Mouse (Mus musculus) right cerebral cortex, adult 18-20 months (tissue): ENCODE measurements at regions not wholly inside any gene's neighbourhood (a gene's known extent, or its start where the extent isn't known, plus 50 kb on each side); places are given as distances from the start of the nearest gene placed in this dataset.

ENCODE experiments used
- DNase-seq: peaks from one replicate; pipeline ENCODE4 v3.0.0; 2022; ENCODE audit warnings: mixed read lengths

DNA sequence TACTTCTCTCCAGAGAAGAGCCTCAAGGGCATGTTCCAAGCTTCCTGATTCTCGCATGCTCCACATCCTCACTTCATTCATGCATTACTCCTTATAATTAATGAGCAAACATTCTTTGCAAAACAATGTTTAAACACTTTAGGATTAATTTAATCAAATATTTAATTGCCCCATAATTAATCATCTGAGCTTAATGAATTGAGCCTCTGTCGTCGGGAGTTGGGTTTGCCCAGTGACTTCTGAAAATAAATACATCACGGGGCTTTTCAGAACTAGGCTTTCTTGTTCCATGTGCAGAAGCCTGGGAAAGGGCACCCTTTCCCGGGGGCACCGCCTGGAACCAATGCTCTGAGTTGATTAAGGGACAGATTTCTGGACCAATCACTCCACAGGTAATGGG is 135.1 kb downstream of the Wscd1 start:
- DNase-seq: no peak

DNA sequence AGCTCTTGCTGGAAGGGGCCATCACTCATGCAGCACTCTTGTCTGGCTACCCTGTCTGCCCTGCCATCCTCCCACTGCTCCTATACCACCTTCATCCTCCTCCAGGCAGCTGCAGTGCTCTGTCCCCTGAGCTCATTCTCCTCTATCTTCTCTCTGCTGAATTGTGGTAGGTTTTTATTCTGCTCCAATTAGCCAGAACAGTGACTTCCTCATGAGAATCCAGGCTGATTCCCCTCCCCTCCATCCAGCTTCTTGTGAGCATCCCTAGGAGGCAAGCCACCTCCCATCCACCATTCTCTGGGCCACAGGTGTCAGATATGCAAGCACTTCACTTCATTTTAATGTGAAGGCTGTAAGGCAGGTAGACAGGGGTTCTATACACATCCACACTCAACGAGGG is 132.1 kb downstream of the Wscd1 start:
- DNase-seq: no peak

DNA sequence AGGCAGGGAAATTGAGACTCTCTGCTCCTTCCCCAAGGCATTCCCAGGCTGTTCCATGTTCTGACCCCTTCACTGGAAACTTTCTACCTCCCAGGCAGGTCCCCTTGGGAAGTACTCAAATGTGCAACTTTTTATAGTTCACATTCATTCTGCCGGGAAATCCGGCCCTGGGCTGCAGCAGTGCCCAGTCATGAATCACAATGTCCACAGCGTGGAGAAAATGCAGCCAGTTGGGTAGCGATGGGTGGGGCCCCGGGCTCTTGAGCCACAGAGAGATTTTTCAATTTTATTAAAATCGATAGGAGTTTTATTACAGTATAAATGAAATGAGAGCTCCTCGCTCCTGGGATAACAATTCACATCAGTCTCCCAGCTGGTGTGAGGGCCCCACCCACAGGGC is 121.6 kb downstream of the Wscd1 start:
- DNase-seq: no peak

DNA sequence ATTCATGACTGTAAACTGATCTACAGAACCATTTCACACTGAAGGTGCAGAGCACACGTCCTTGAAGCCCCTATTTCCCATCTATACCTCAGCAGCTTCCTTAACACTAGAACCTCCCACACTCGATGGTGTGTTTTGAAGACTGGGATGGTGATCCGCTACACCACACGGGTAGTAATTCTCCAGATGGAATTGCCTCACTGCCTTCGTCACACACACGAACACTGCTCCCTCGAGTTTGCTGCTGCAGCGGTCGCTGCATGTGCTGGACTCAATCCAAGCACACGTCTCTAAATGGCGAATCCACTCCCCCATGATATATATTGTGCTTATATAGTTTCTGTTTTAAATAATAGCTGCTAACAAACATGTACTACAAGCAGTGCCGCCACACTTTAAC is 117.0 kb downstream of the Wscd1 start:
- no peak for DNase-seq

DNA sequence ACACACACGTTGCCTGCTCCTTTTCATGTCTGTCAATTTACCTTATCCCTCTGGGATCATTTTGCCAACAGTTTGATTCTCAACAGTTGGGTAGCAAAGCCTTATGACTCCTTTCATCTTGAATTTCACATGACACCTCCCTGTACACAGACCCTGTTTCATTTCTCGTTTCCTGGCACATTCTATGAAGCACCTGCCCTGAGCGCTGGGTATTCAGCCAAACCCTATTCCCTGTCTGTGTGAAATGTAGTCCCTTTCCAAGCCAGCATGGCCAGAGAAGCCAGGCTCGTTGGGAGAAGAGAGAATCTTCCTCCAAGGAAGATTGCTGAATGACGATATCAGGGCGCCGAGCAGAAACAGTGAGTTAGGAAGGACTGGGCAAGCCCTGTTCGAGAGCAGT is 108.2 kb downstream of the Wscd1 start:
- no peak for DNase-seq

DNA sequence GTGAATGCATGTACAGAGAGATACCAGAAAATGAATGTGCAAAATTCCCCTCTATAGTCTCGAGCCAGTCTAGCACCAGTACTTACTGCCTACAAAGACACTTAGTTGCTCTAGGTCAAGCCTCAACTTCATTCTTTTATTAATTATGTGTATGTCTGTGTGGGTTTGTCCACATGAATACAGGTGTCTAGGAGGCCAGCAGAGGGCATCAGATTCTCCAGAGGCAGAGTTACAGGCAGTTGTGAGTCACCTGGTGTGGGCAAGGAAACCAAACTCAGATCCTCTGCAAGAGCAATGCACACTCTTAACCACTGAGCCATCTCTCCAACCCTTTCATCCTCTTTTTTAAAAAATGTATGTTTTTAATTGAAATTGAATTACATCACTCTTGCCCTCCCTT is 105.8 kb downstream of the Wscd1 start:
- no peak for DNase-seq

DNA sequence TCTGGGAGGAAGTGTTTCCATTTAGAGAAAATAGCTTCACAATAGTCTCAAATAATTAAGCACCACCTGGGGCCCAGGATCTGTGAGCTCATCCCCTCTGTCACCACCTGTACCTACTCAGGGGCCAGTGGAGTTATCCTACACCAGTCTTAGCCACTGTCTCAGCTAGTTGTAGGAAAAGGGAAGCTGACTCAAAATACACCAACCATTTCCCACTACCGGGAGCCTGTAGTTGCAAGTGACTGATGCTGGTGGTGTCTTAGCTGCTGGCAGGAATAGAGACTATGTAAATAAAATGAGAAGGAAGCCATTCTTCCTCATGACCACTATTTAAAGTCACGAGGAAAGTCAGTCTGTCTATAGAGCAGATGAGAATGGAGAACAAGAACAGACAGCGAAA is 105.3 kb downstream of the Wscd1 start:
- no peak for DNase-seq

DNA sequence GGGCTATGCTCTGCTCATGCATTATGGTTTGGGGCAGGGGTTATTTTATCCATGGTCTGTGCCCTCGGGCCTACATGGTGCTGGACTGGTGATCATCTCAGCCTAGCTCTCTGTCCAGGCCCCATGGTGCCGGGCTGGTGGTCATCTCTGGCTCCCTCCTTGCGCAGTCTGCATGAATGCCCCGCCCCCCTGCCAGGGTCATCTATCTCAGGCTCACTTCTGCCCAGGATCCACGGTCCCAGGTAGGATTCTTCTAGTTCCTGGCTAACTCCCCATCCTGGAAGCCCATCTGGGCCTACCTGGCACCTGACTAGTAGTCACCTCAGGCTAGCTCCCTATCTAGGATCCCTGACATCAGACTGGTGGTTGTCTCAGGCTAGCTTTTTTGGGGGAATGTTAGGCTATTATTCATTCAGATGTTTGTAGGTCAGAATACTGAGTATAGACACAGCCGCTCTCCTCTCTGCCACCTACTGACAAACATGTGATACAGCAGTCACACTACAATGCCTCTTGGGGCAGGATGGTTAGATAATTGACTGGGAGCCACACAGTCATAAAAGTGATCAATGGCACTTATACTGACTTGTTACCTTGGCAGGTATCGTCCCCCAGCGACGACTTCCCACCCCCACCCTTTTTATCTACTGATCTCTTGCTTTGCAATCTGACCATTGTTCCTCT is 98.1 kb downstream of the Wscd1 start:
- peak; percentile 11 for DNase-seq

DNA sequence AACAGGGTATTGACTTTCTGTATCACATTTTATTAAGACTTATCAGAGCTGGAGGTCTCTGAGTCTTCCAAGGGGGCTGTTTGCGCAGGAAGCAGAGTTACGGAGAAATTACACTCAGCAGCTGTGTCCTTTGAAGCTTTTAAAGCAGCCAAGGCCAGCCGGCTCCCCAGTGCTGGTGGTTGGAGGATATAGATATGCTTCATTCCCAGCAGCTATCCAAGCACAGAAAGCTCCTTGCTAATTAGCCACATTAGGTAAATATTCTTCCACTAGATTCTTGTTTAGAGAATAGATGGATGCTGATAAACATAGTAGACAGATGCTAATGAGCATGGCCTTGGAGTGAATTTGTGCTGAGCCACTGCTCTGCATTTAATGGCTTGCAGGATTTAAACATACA is 96.8 kb downstream of the Wscd1 start:
- no peak for DNase-seq

DNA sequence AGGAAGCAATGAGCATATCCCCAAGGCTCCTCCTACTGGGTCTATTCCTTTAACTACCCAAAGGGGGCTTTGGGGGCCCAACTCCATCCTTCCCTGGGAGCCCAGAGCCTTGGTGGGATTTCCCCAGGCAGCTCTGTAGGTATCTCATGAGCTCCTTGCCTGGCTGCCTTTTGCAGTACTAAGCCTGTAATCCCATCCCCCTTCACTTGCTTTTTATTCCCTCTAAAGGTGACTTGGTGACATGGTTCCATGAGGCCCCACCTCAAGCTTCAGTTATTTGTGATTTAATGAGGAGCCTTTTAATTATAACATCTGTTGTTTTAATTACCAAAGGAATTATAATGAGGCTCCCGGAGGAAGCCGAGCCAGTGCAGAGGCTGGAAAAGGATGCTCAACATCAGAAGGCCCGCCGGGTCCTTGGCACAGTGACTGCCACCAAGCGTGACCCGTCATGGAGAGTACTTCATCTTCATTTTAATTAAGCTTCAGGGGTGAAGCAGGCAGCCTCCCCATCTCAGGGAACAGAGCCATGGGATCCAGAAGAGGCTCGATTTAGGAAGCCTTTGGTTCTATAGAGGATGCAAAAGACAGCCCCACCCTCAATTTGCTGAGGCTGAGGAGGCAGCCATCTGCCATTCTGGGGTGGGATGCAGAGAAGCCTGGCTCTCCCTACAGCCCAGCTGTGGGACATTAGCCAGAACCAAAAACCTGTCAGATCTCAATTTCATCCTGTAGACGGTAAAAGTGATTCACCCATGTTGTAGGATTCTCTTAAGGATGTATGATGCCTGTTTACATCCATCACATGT is 91.1 kb downstream of the Wscd1 start:
- DNase-seq: no peak
